Mouse (Mus musculus) brain, adult 2 months (tissue): ENCODE data around the gene Thegl.
"Not testable (repeated sequence)": the region's sequence is repeated elsewhere in the genome, so short reads cannot be mapped to it uniquely, and the experiment has no call there.

Source experiments
- DNase-seq: peaks from one replicate; pipeline ENCODE4 v3.0.0; 2011; ENCODE audit warnings: low read depth, low spot score

Thegl gene

DNA sequence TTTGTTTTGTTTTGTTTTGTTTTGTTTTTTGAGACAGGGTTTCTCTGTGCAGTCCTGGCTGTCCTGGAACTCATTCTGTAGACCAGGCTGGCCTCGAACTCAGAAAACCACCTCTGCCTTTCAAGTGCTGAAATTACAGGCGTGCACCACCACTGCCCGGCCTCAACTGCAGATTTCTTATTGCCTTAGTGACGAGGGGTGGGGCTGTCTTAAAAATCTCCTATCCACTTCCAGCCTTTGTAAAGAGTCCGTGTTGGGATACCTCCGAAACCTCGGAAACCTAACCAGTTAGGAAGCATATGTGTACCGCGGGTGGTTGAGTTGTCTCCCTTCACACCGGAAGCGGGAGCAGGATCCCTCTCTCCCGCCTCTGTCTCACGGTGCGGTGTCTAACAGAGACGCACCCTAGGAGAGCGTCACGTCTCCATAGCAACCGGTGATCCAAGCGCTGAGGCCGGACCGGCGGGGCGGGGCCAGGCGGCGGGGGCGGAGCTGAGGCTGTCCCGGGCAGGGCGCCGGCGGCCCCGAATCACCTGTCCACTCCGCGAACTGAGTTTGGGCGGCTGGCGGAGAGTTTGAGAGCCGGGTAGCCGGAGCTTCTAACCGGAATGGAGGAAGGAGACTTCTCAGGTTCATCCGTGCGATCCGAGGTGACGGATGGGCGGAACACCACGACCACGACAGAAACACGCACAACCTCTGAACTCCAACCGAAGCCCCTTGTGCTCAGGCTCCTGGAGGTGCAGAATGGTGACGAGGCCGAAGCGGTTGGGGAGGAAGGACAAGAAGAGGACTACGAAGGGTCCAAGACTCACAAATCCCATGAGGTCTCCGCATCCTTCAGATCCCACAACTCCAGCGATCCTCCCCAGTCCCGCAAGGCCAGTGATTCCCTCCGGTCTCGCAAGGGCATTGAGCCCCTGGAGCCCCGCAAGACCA lies at the start of gene Thegl:
Gene Thegl, plus strand, starts transcription at position 480 of the 939 bp plus-strand sequence.
- DNase-seq = peak; percentile 84

DNA sequence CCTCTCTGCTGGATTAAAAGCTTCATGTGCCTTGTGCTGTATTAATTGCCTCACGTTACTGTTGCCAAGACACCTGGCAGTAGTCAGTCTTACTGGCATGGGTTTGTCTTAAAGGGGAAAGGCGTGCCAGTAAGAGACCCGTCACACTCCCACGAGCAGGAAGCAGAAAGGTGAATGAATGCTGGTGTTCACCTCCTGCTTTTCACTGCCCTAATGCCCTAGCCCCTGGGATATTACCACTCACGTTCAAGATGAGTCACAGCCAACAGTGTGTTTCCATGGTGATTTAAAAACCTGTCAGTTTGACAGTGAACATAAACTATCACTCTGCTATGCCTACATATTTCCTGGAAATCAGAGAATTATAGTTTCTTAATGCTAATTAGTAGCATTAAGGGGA lies 46.6 kb upstream of the Thegl start:
- DNase-seq = no peak

DNA sequence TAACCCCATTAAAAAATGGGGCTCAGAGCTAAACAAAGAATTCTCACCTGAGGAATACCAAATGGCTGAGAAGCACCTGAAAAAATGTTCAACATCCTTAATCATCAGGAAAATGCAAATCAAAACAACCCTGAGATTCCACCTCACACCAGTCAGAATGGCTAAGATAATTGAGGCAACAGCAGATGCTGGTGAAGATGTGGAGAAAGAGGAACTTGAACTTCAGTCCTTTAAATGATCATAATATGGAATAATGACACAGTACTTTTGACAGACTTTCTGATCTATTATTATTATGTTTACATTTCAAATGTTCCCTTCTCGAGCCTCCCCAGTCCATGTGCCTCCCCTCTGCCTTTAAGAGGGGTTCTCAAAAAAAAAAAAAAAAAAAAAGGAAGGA lies 44.7 kb upstream of the Thegl start:
- not testable (repeated sequence) for DNase-seq

DNA sequence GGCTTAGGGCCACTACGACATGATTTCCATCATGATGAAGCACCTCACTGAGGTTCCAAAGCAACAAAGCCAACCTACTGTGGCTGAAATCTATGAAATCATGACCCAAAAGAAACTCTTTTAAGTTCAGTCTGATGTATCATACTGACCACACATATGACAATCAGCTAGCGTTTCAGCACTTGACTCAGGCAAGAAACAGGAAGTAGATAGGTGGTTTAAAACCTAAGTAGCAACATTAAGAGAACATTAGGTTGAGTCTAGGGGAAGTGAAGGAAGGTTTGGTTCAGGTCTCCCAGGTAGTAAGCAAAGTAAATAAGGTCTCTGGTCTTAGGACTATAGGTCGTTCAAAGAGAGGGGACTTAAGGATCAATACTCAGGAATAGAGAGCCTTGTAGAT lies 42.3 kb upstream of the Thegl start:
- no peak for DNase-seq

DNA sequence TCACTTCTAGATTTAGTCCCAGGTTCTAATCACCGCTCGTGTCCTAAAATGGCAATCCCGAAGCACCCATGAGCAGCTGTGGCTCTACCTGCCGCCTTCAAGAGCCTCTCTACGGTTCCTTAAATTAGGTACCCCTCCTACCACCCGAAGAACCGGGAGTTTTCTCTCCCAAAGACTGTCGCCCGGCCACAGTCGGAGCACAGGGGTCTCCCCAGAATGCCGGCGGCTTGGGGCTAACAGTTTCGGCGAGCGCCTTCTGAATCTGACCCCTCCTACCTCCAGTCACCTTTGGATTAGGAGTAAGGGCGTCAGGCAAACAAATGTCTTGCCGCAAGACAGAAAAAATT lies 41.6 kb upstream of the Thegl start:
- DNase-seq = no peak

DNA sequence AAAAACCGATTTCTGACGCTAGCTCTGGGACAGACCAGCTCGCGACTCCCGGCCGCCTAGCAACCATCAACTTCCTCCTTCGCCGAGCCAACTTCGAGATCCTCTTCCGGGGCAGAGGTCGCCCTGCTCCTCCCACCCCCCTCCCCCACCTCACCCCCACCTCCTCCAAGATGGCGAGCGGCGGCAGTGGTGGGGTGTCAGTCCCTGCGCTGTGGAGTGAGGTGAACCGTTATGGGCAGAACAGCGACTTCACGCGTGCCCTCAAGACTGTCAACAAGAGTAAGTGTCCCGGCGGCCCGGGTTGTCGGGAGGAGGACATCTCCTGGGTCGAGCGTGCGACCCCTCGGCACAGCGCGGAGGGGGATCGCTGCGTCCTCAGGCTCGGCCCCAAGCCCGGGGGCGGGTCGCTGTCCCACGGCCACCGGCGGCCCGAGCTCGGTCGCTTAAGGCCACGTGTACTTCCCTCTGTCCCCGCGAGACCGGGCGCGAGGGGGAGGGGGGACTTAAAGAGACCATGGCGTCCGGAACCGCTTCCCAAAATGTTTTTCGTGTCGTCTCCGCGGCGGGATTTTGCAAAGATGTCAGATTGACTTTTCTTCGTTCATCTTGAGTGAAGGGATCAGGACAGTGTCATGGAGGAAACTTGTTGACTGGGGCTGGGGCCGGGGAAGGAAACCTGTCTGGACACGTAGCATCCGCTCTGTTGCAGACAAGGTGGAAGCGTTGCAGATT lies 41.1 kb upstream of the Thegl start, which contains the start of gene Srp72:
Gene Srp72, plus strand, starts transcription at position 130 of the 732 bp plus-strand sequence.
- peak; percentile 93 for DNase-seq

DNA sequence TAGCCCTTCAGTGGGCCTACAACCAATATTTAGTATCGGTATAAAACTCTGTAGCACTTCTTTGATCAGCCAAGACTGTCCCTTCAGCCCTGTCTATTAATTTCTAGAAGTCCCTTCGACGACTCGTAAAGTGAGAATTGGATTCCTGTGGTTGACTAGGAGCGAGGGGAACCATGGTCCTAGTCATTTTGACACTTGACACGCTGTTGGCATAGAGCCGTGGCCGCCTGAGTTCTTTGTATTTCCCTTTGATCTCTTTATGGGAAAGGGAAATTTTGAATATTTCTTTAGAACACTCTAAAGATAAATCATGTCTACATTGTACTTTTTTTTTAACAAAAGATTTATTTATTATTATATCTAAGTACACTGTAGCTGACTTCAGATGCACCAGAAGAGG lies 40.1 kb upstream of the Thegl start:
- no peak for DNase-seq

DNA sequence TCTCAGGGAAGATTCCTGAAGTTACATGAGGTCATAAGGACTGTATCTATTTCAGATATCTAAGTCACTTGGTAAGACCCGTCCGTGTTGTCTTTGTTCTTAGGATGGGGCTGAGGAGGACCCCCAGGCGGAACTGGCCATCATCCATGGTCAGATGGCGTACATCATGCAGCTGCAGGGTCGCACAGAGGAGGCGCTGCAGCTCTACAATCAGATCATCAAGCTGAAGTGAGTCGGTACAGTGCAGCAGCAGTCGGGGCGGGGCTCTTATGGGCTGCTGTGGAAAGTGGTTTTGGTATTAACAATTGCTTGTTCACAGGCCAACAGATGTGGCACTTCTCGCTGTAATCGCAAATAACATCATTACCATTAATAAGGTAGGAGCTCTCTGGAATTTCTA lies 31.8 kb upstream of the Thegl start:
- no peak for DNase-seq

DNA sequence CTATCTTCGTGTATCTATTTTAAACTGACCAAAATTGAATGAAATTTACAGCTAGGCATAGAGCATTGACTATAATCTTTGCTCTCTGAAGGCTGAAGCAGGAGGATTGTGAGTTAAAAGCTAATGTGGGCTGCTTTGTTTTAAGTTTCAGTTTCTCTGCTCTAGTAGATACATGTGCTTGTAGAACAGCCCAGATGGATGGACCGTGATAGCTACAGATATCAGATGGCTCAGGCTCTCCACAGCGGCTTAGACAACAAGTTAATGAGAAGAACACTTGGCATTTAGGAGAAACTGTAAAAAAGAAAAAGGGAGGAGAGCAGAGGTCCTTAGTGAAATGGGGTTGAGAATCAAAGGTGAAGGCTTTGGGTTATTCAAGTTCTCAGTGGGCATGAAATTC lies 25.0 kb upstream of the Thegl start:
- DNase-seq = peak; percentile 8

DNA sequence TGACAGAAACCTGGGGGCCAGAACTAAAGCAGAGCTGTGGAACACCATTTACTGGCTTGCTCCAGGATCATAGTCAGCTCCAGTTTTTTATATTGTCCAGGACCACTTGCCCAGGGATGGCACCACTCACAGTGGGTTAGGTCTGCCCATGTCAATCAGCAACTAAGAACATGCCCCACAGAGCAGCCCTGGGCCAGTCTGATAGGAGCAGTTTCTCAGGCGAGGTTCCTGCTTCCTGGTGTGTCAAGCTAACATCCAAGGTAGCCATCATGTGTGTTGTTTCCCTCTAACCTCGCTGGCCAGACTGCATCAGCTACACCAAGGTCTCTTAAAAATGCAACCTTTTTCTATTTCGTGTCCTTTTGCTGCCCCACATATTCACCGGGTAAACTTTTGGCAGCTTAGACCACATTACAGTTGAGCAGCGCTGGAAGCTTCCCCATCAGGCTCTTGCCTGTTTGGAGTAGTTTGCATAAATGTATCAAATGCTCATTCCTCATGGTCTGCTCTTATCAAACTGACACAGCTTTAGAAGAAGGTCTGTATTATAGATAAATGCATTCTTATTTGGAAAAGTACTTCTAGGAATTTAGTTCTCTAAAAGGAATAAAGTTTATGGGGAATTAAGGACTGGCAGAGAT lies 22.5 kb upstream of the Thegl start:
- no peak for DNase-seq

DNA sequence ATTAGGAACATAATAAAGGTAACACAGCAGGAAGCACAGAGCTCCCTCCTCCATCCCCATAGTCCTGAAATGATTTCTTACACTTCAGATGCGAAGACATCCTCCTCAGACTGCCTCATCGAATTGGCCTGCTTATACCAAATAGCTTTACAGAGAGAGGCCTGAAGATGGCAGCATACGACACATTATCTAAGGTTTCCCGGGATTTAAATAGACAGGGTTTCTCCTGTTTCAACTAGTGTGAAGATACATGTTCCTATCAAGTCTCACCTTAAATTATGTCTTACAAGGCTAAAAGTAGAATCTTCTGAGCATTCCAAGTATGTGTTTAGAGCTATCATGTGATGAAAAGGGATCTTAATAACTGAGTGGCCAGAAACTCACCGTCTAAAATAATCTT lies 17.4 kb upstream of the Thegl start:
- peak; percentile 84 for DNase-seq

DNA sequence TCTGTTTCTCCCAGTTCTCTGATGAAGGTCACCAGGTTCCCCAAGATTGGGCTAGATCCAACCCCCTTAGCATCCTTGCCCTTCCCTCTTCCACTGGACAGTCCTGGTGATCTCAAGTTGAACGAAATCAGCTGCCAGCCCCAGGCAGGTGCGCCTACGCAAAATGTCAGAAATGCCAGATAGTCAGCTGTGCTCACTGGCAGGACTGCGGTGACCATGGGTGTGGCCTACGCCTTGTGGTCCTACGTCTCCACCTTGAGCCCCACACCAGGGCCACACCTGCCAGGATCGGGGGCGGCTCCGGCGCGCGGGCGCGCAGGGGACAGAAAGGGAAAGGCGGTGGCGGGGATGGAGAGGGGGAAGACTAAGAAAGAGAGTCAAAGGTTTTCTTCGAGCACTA lies 14.6 kb upstream of the Thegl start:
- no peak for DNase-seq

DNA sequence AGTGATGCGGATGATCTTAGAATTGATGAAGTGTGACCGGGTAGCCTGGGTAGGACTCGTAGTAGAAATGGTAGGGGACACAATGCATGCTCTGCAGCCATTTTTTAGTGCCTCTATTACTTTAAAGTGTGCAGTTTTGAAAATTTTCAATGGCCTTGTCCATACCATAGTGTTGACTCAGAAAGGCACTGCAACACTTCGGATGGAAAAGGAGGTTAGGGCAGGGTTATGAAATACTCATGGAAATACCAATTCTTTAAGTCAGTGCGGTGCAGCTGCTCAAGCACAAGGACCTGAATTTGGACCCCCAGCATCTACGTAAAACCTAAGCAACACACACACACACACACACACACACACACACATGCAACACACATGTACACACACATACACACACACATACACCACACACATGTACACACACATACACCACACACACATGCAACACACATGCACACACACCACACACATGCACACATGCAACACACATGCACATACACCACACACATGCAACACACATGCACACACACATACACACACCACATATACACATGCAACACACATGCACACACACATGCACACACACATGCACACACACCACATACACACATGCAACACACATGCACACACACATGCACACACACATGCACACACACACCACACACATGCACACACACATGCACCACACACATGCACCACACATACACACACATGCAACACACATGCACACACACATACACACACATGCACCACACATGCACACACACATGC lies 11.6 kb upstream of the Thegl start, which contains the start of gene Arl9:
Gene Arl9, plus strand, starts transcription at position 5 of the 771 bp plus-strand sequence.
- no peak for DNase-seq

DNA sequence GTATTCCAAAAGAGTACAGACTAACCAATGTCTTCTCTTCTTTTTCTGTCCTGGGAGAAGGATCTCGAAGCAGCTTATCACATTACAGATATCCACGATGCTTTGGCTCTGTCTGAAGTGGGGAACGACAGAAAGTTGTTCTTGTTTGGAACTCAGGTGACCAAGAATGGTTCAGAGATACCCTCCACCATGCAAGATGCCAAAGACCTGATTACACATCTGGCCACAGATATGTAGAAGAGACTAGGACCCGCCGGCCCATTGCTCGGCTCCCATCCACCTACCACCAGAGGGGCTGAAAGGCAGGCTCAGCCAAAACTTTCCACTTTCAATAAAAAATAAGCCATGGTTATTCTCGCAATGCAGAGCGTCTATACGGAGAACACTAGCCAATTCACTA lies 5.5 kb upstream of the Thegl start:
- DNase-seq = no peak

DNA sequence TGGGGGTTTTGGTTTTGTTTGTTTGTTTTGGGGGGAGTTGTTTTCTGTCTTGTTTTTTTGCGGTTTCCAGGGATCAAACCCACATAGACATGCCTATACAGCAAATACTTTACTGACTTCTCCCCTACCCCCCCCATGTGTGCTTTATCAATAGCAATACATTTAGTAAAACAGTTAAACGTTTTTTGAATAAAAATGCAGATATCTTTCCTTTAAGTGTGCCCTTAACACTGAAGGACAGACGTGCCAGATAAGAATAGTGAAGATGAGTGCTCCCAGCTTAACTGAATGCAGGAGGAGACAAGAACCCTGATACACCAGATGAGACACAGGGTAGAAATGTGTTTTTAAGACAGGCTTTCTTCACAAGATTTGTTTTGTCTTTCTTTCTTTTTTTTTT lies 4.7 kb upstream of the Thegl start:
- DNase-seq = no peak

DNA sequence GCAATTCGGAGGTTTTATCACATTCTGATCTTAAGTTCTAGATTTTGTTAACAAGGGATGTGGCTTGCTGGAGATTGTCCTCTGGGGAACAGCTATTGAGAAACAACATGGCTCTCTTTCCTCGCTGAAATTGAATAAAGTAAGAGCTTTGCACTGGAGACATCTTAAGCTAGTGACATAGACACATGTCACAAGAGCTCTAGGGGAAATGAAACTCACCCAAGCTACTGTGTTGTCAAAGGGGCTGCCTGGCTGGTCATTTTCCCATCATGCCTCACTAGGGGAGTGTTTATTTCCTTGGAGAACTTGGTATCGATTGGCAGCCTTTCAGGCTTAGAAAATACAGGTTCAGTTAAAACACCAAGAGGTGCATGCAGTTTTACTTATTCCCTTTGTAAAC lies 2.7 kb upstream of the Thegl start:
- DNase-seq = no peak

DNA sequence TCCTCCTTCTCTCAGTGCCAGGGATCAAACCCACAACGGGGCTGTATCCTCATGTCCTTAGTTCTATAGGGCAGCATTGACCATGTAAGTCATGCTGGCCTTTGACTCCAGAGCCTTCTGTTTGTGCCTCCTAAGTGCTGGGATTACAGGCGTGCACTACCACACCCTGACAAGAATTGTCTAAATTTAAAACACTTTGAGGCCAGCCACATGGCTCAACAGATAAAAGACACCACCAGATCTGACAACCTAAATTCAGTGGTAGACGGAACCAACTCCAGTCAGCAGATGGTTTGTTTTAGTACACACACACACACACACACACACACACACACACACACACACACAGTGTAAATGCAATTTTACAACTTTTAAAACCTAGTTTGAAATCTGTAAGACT lies 12.2 kb downstream of the Thegl start:
- DNase-seq = no peak

DNA sequence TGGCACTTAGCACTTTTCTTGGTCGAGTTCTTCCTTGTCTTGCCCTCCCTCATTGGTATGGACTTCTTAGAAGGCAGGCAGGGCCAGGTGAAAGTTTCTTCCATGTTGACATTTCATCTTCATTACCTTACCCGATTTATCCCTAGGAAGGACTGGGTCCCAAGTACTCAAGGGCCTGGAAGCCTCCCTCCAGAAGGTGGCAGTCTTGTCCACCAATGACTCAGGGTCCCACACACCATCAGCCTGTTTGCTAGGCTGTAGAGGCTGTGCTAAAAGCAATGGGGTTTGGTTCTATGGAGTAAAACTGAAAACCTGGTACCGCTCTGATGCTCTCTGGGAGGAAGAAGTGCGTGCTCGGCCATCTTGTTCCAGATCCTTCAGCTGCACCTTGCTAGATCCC lies 13.9 kb downstream of the Thegl start:
- peak; percentile 47 for DNase-seq

DNA sequence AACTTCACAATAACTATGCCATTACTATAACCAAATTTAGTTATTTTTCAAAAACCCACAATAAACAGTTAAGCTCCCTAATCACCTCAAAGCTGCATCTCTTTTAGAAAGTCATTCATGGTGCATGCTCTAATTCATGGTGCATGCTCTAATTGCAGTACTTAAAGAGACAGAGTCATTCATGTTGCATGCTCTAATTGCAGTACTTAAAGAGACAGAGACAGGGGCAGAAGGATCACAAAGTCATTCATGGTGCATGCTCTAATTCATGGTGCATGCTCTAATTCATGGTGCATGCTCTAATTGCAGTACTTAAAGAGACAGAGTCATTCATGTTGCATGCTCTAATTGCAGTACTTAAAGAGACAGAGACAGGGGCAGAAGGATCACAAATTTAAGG lies 19.3 kb downstream of the Thegl start:
- not testable (repeated sequence) for DNase-seq

DNA sequence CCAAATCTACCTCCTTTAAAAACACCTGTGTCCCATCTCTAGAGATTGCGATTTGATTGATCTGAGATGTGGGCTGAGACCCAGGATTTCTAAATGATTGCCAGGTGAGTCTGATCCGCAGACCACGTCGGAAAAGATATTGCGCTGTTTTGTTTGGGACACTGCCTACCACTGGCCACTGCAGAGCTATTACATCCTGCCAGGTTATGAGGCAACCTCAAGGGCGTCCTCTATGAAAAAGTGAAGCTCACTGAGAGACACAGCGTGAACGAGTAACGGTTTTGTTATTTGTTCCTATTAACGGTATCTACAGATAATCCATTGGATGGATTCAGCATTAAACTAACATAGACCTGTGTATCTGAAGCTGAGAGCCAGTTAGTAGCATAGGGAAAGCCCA lies 22.6 kb downstream of the Thegl start:
- DNase-seq = no peak

DNA sequence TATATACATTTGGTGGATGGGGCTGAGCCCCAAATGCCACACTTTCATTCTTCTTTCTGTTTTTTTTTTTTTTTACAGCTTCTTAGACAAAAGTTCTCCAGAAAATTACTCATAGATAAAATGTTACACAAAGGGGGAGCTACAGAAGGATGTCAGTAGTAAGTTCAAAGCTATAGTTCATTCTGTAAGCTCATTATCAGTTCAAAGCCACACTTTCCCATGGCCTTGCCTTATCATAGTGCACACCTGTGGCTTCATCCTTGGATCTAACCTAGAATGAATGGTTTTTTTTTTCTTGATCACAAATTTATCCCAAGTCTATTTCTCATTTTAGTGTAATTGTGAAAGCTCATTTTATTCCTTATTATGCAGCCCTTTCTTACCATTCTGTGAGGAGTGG lies 23.6 kb downstream of the Thegl start:
- no peak for DNase-seq

DNA sequence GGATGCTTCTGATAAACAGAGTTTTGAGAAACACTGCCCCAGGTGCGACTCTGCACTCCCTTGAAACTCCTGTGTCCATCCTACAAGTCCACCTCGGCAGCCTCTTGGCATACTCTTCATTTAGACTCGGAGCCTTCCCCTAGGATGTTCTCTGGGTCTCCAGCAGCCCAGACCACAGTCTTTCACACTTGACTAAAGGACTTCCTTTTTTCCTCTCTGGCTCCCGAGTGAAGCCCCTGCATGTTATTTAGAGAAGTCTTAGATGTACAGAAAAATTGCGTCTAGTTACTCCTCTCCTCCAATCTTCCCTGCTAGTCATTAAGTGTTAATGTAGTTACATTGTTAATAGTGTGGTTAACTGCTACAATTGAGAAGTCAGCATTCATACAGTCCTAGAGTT lies 28.5 kb downstream of the Thegl start:
- DNase-seq = no peak
